Mouse (Mus musculus) mouse embryonic stem cell (cell line): Measurements from ENCODE around the gene Olfr1163.
"Not testable (repeated sequence)": the region's sequence is repeated elsewhere in the genome, so short reads cannot be mapped to it uniquely, and the experiment has no call there.

Source experiments
- in situ Hi-C, 2 experiments: fragments of 300-500 bp; cut with MboI; formaldehyde crosslinking; loops; 1 replicate in 1 of 2; 3 replicates in 1 of 2; pipeline ENCODE4 v1.14.3; 2019 to 2020; ENCODE audit warnings: low sequenced_read_pairs in 2 of 2, low pct_unique_long_range_greater_than_20kb in 1 of 2, mixed read lengths in 1 of 2; ENCODE audit not compliant: unreplicated experiment in 1 of 2

The Olfr1163 gene

GRCm38 (mm10) chr2:88071730-88072129 lies at the start of gene Olfr1163:
TSS of gene Olfr1163 (minus strand) at chr2:88071830.
- in situ Hi-C loops: no loop called here

- in situ Hi-C loops: no loop called here
Measured at GRCm38 (mm10) chr2:88093866-88094265, 22.2 kb upstream of the Olfr1163 start, which contains the start of gene Olfr1164. TSS of gene Olfr1164 (minus strand) at chr2:88093966.

- in situ Hi-C loops: no loop called here
Measured at GRCm38 (mm10) chr2:88063587-88063986, 8.0 kb downstream of the Olfr1163 start.

- in situ Hi-C loops: no loop called here
Measured at GRCm38 (mm10) chr2:88051029-88051428, 20.6 kb downstream of the Olfr1163 start, which contains the start of gene Olfr1162. TSS of gene Olfr1162 (minus strand) at chr2:88051129.

- in situ Hi-C loops: no loop called here
Measured at GRCm38 (mm10) chr2:88037599-88037998, 34.0 kb downstream of the Olfr1163 start, which contains the start of gene Olfr73. TSS of gene Olfr73 (minus strand) at chr2:88037699.

GRCm38 (mm10) chr2:88022474-88022873 lies 49.2 kb downstream of the Olfr1163 start, which contains the start of gene Olfr1161:
TSS of gene Olfr1161 (plus strand) at chr2:88022774.
- in situ Hi-C loops: not testable (repeated sequence)
